Mouse (Mus musculus): ENCODE measurements around the gene Pla2g4b.

The Pla2g4b gene

DNA sequence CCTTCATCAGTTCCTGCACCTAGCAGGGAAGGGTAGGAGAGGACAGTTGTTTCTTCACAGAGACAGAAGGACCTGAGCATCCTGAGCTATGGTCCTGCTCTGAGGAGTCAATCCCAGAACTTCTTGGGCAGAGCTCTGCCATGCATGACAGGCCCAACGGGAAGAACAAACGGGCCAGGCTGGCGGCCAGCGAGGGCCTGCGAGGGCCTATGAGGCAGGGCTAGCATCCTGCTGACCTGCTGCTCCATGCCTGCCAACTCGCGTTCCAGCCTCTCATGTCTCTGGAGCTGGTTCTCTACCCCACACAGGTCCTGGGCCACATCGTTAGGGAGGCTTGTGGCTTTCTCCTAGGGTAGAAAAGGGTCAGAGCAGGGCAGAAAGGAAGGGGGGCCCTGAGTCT lies 29.0 kb downstream of the Pla2g4b start:
- DNase-seq (ENCODE audit: low read depth) = no peak

DNA sequence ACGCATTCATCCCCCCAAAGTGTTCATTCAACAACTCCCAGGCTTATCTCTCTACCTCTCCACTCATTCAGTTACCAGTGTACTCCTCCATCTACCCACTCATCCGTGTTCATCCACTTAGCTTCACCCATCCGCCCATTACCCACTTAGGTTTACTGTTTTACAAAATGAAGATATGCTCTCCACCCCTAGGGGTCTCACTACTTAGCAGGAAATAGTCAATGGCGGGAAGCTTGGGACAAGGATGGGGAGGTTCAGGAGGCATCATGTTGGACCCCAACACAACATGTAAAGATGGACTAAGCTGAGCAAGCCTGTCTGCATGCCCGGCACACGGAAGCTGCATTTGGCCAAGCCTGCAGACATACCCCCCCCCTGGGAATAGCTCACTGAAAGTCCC lies 31.4 kb downstream of the Pla2g4b start:
- no peak for DNase-seq (ENCODE audit: low read depth)

DNA sequence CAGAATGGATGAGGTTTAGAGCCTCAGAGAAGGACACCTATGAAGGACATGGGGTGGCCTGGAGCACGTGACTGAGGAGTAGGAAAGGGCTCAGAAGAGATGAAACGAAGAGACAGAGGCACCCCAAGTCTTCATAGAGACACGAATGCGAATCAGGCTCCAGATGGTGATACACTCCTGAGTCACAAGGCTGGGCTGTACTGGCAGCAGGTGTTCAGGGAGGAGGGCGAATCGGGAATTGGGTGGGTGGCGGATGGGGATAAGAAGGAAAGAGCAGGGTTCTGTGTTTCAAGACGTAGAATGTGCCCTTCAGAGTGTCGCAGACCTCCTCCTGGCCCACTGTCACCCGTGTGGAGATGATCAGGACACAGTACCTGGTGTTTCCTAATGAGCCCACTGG lies 32.0 kb downstream of the Pla2g4b start:
- DNase-seq (ENCODE audit: low read depth) = no peak

DNA sequence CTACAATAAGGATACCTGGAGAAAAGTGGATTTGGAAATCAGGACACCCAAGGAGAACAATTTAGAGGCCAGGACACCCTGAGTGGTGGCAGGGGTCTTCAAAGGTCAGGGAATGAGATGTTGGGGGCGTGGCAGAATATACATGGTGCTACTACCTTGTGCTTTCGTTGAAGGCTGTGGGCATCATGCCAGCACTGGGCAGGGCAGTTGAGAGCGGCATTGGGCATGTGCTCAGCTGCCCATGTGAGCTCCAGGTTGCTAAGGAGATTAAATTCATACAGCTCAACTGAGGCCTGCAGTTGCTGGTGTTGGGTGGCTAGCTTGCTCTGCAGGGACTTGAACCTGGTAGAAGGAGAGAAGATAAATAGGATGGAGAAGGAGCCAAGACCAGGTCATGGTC lies 33.0 kb downstream of the Pla2g4b start:
- DNase-seq (ENCODE audit: low read depth) = no peak

DNA sequence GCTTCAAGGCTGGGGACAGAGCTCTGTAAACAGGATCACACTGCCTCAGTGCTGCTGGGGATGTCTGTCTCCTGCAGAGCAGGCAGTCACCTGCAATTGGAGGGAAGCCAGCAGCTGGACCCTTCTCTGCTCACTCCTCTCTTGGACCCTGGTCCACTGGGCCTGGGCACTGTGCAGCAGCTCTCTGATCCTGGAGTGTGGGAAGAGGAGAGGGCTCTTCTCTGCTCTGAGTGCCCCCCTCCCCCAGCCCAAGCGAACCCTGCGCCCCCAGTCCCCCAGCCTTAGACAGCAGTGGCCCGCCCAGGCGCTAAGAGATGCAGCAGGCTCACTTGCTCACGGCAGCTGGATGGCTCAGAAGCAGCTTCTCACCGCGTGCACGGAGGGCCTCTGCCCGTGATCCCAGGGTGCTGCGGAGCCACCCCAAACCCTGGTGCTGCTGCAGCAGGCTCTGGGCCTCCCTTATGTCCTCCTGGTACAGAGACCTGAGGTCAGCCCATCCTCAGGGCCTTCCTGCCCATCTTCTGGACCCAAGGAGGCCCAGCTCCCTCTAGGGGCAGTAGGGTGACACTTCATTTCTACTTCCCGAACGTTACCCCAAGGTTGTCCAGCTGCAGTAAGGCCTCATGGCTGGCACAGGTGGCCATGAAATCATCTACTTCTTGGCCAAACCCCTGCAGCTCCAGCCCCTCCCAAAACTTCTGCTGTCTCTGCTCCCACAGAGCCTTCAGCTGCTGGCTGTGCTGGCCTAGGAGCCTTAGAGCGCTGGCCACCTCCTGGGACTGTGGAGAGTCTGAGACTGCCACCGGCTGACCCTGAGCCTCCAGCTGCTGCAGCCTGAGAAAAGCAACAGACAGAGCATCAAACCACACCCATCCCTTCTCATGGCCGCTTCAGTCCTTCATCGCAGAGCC lies 35.6 kb downstream of the Pla2g4b start:
- peak; percentile 22 for DNase-seq (ENCODE audit: low read depth)

DNA sequence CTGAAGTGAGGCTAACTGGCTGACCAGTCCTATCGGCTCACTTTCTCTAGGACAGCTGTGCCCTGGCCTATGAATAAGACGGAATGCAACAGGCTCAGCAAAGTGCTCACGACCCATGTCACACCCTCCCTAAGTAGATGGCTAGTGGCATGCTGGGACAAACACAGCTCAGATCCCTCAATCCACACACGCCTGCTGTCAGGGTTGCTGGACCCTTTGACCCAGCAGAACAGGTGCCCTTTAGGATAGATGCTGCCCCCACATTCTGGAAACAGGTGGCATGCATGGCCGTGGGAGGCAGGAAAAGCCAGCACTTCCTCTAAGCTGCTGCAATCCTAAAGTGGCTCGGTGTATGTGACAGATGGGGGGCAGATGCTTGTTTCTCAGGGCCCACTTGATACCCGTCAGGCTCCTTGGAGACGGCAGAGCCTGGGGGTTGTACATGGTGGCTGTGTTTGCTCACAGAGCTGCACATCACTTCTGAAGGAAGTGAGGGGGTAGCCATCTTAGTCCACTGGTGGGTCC lies 36.3 kb downstream of the Pla2g4b start:
- DNase-seq (ENCODE audit: low read depth) = no peak

DNA sequence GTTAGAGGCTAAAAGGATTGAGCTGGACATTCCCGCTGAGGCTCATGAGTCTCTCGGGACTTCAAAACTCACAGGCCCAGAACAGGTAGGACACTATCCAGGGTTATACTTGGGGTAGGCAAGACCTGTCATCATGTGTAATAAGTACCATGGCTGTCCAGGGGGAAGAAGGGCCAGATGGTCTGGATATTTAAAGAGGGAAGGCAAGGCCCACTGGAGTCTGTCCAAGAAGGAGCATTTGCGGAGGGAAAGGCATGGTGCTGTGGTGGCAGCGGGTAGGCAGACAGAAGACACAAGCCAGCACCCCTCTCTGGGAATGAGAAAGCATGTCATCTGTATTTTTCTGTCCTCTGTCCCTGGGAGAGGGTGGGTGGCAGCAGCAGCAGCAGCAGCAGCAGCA lies 40.9 kb downstream of the Pla2g4b start:
- no peak for DNase-seq (ENCODE audit: low read depth)

DNA sequence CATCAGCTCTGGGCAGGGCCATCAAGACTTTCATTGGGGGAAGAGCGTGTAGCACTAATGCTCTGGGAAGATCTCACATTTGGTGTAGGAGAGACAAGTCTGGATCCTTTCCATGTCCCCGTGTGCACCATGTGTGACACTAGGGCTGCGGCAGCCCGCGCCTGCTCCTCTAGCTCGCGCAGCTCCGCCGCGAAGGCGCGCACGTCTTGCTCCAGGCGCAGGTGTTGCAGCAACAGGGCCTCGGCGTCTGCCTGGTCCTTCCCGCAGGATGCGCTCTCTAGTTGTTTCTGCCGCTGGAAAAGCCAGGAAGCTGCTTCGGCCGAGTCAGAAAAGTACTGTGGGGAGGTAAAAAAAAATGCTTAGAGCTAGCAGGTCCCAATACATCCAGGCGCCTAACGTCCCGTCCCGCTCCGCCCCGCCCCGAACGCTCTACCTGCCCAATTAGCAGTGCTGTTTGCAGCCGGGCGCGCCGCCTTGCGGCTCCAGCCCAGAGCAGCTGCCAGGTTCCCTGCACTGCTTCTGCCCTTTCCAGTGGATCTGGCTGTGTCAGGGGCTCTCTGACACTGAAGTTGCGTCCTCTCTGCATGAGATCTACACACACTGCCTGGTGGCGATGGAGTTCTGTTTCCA lies 43.0 kb downstream of the Pla2g4b start:
- peak; percentile 35 for DNase-seq (ENCODE audit: low read depth)

DNA sequence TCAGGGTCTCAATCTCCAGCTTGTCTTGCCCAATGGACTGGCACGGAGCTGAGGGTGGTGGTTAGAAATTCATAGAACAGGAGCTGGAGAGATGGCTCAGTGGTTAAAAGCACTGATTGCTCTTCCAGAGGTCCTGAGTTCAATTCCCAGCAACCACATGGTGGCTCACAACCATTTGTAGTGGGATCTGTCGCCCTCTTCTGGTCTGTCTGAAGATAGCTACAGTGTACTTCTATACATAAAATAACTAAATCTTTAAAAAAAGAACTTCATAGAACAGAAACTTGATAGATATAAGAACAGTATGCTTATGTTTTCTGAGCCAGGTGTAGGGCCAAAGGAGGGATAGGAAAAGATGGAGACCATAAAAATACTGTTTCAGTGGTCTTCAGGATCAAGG lies 49.2 kb downstream of the Pla2g4b start:
- DNase-seq (ENCODE audit: low read depth) = no peak

DNA sequence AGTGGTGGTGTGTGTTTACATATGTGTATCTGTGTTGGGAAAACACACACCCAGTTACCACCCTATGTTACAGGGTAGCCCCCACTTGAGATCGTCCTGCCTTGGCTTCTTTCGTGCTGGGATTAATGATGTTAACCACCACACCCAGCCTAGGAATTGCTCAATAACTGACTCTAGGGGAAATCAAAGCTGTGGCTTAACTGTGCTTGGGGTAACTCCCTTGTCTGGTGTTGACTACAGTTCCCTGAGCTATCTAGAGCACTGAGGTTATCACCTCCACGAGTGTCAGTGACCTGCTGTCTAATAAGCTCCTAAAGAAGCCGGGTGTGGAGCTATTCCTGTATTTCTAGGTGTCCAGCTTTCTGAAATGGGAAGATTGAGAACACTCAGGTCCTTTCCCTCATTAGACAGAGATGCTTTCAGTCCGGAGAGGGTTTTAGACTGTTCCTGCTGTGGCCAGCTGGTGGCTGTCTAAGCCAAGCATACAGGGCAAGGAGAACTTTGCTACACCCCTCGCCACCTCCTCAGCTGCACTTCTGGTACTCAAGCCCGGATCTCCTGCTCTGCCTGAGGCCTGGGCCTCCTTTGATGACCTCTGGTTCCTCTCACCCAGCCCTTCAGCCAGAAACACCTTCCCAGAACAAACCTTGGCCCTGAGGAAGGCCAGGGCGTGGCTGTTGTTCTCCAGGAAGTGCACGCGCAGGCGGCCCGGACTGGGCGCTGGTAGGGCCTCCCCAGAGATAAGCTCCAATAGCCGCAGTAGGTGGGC lies 51.6 kb downstream of the Pla2g4b start:
- DNase-seq (ENCODE audit: low read depth) = no peak

DNA sequence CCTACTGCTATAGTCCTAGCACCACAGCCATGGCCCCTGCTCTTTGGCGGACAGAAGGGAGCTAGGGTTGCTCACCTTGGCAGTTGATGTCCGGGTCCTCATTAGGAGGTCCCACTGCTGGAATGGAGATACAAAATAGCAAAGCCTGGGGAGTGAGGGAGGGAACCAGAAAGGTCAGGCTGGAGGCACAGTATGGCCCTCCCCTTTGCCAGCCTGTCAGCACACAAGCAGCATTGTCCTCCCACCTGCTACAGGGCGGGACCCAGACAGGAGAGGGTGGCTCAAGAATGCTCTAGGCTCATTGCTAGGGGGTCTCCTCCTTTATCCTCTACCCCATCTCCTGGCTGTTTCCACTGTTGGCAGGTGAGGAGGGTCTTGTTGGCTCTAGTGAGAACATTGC lies 52.8 kb downstream of the Pla2g4b start:
- DNase-seq (ENCODE audit: low read depth) = no peak

DNA sequence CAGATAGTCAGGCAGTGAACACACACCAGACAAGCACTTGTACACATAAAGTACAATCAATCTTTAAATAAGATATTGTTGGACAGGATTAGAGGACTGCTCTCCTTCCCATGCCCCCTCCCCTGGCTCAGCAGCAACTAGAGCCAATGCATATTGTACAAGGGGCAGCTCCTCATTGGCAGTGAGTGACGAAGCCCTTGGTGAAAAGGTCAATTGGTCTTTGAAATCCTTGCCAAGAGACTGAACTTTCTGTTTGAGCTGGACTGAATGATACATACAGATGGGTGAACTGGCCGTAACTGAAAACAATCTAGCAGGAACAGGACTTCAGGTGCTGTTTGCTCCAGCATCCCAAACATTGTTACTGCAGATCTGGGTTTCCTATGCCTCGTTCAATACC lies 54.2 kb downstream of the Pla2g4b start:
- DNase-seq (ENCODE audit: low read depth) = no peak

DNA sequence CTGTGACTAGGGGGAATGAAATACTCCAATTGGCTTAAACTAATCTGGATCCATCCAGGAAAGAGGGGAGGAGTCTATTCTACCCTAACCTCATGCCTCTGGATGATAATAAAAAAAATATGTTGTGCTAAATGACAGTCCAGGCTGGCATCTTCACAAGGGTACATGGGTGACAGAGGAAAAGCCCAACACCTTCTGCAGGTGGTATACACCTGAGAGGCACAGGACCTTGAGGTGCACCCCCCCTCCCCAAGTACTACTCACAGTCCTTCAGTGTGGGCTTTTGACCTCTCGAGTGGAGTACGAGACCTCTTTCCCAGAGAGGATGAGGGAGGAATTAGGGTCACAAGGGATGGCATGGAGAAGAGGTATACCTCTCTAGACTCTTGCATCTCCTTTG lies 54.7 kb downstream of the Pla2g4b start:
- no peak for DNase-seq (ENCODE audit: low read depth)

DNA sequence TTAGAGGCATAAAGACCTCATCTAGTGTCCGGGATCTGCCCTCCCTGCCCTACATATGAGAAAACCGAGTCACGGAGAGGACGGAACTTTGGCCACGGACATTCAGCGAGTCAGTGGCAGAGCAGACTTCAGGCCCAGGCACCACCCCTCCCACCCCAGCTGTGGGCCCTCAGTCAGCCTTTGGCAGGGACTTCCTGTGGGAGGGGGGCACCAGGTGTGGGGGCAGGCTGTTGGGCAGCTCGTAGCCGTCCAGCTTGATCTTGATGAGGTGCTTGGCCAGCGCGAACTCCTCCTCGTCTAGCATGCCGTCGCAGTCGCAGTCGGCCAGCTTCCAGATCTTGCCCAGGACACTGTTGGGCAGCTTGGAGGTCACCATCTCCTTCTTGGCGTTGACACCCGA lies 57.8 kb downstream of the Pla2g4b start:
- DNase-seq (ENCODE audit: low read depth) = no peak
